Mouse (Mus musculus) ZHBTc4 (cell line): ENCODE results near the gene Gbf1.
A peak's percentile ranks its signal among the peaks of the same experiment; 100 is the strongest.

Experiments
- DNase-seq: peaks from one replicate; pipeline ENCODE4 v3.0.0-alpha.2; 2011; ENCODE audit warnings: low read depth, low spot score

Gene Gbf1

GRCm38 (mm10) chr19:46300294-46301045, 148.2 kb downstream of the Gbf1 start:
- DNase-seq = peak; percentile 58

GRCm38 (mm10) chr19:46302551-46302950, 150.2 kb downstream of the Gbf1 start:
- no peak for DNase-seq

GRCm38 (mm10) chr19:46303251-46304215, 151.2 kb downstream of the Gbf1 start:
- DNase-seq = no peak

- peak; percentile 93 for DNase-seq
Observed at GRCm38 (mm10) chr19:46304216-46304841, 152.0 kb downstream of the Gbf1 start, which contains the start of gene Nfkb2. Nfkb2 (plus strand) TSS chr19:46304320.

GRCm38 (mm10) chr19:46304908-46305333, 152.6 kb downstream of the Gbf1 start:
- peak; percentile 54 for DNase-seq

GRCm38 (mm10) chr19:46305432-46306267, 153.3 kb downstream of the Gbf1 start:
- DNase-seq = peak; percentile 93

- DNase-seq = no peak
Observed at GRCm38 (mm10) chr19:46306268-46306610, 153.9 kb downstream of the Gbf1 start.

- DNase-seq = no peak
Observed at GRCm38 (mm10) chr19:46306751-46307289, 154.5 kb downstream of the Gbf1 start.

GRCm38 (mm10) chr19:46307781-46308180, 155.5 kb downstream of the Gbf1 start:
- DNase-seq = no peak

- no peak for DNase-seq
Observed at GRCm38 (mm10) chr19:46308303-46308702, 156.0 kb downstream of the Gbf1 start.

GRCm38 (mm10) chr19:46308706-46309435, 156.6 kb downstream of the Gbf1 start:
- peak; percentile 93 for DNase-seq

GRCm38 (mm10) chr19:46309651-46310305, 157.5 kb downstream of the Gbf1 start:
- DNase-seq = no peak

GRCm38 (mm10) chr19:46310312-46310865, 158.1 kb downstream of the Gbf1 start:
- DNase-seq = no peak

- DNase-seq = no peak
Observed at GRCm38 (mm10) chr19:46311341-46311740, 159.0 kb downstream of the Gbf1 start.

- no peak for DNase-seq
Observed at GRCm38 (mm10) chr19:46312566-46312965, 160.3 kb downstream of the Gbf1 start.

GRCm38 (mm10) chr19:46313116-46313515, 160.8 kb downstream of the Gbf1 start:
- DNase-seq = no peak

- no peak for DNase-seq
Observed at GRCm38 (mm10) chr19:46313591-46313990, 161.3 kb downstream of the Gbf1 start.

- DNase-seq = no peak
Observed at GRCm38 (mm10) chr19:46314151-46314601, 161.9 kb downstream of the Gbf1 start.
